Mouse (Mus musculus): ENCODE results near the gene Syap1.
A peak's percentile ranks its signal among the peaks of the same experiment; 100 is the strongest.

The Syap1 gene

DNA sequence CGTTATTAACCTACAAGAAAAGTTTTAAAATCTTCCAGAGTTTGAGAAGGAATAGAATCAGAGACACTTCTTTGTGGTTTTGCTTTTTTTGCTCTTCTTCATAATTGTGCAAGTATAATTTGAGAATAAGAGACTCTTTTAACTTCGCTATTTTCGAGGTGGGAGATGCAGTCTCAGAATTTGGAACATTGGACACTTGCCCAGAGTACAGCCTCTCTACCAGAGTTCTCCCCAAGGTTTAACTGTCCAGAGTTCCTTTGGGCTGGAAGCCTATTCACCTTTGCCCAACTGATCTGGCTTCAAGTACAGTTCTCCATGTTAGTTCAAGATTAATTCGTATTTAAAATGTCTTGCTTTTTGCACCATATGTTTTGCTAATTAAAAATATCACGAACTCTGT is 58.5 kb downstream of the Syap1 start:
- peak; percentile 81 for DNase-seq

DNA sequence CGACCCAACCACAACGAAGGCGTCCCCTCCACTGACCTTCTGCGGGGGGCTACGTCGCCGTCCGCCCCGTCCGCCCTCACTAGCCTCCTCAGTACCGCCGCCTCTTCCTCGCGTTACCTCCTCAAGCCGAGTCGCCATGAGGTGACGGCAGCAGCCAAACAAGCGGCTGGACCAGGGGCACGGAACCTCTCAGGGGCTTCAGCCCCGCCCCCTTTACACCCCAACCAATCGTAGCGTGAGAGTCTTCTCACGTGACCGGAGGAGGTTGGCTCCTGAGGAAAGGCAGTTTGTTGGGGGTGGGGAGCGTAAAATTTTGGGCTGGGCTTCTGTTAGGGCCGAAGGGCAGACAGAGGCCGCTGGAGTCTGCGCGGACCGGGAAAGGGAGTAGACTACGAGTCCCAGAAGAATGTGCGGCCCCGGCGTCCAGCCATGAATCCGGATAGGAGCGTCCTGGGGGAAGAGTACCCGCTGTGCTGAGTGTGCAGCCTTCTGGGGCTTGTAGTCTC is 59.0 kb downstream of the Syap1 start, which contains the start of gene Txlng:
Gene Txlng (minus strand): TSS at position 252 of the 506 bp plus-strand sequence.
- DNase-seq = peak; percentile 98

DNA sequence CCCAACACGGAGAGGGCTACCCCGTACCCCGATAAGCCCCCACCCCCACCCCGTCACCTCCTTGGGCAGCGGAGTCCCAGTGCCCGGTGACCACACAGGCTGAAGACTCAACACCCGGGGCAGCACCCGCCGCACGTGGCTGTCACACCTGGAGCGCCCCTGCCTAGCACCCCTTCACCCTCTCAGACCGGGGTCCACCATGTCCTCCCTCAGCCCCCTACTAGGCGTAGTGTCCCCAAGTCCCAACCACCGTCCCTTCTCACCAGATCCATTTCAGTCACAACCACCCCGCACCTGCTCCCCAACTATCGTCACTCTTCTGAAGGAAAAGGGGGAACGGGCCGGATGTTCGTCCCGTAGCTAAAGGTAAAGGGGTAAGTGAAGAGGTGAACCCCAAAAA is 59.5 kb downstream of the Syap1 start:
- no peak for DNase-seq

DNA sequence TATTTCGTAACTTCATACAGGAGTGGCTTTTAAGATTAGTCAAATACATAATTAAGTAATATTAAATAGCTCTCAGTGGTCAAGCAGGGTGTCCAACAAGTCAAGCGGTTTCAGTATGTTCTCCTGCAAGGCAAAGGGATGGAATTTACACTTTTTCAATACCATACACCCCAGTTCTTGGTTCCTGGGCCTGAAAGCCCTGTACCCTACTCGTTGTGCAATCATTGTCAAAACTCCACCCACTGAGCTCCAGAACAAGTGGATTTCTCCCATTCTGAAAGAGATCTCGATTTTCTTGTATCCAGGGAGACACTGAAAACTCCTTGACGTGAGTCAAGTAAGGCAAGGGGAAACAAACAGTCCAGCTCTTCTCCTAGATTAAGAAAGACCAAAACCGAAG is 60.2 kb downstream of the Syap1 start:
- no peak for DNase-seq
